Mouse (Mus musculus): Measurements from ENCODE around the gene Zfp319. TPM values are rescaled to one million over a fixed set of nuclear protein-coding genes. Genes with fewer than 3 reads are reported as not detected.
A peak's percentile ranks its signal among the peaks of the same experiment; 100 is the strongest.

Gene Zfp319
- total and polyA plus RNA-seq, 3 experiments, result 0.83 to 3.3 (median 2.0) TPM

DNA sequence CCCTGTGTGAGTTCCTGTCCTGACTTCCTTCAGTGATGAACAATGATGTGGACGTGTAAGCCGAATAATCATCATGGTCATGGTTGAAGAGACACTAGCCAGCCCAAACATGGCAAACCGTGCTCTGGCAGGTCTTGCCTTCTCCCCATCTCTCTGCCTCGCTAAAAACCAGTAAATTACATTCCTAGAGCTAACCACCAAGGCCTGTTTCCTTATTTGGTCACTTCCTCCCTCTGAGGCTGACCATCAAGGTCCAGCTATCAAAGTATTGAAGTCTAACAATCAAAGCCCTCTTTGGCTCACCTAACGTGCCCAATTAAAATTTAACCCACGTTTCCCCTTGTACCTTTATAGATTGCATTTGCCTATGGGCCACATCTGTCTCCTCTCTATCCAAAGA lies 30.5 kb upstream of the Zfp319 start:
- peaks cover 22 to 34% of the 10 kb centered on the region in 2 experiments for H3K4me1 ChIP-seq (ENCODE audit: control insufficient read depth in 1 of 2, insufficient read depth in 2 of 2)

GRCm38 (mm10) chr8:95361016-95361341 lies 29.2 kb upstream of the Zfp319 start:
- dilution Hi-C loops (cut with MboI; ENCODE audit: extremely low pct_ligation_motif_present, extremely low pct_unique_long_range_greater_than_20kb, low sequenced_read_pairs), result no loop called here
- DNase-seq (ENCODE audit: extremely low read depth), result no peak
- in situ Hi-C loops (cut with MboI; ENCODE audit: low pct_ligation_motif_present, low pct_unique_long_range_greater_than_20kb, low sequenced_read_pairs), result loop anchor here (10.0 kb wide), 1 partner anchor 74 kb away; the partner anchor contains the start of gene Cfap20
- Histone ChIP-seq H3K9ac (ENCODE audit: insufficient read depth, low read depth) (no peak overlapping the region), H3K9me3 (replicated peaks; ENCODE audit: low read length) (no peaks in the 10 kb centered on the region), H3K27ac (ENCODE audit: insufficient read depth, low read depth) (no peak overlapping the region), H3K79me2 (replicated peaks; ENCODE audit: control insufficient read depth, extremely low read depth, insufficient read depth, poor library complexity, severe bottlenecking) (no peaks in the 10 kb centered on the region), H3K4me1 (ENCODE audit: control insufficient read depth in 1 of 2, insufficient read depth in 2 of 2) (peaks cover 22 to 34% of the 10 kb centered on the region in 2 experiments), H3K4me3 (replicated peaks in 1 of 3; ENCODE audit: low read depth in 2 of 3, low read length in 2 of 3, poor library complexity in 1 of 3) (no peak overlapping the region), H3K4me2 (ENCODE audit: insufficient read depth, low read depth, poor library complexity, severe bottlenecking) (peak overlapping the region; percentile 40; the same call in 1 of the 2 replicates), H3K36me3 (replicated peaks in 1 of 2; ENCODE audit: control insufficient read depth in 1 of 2, insufficient read depth in 1 of 2, low read length in 1 of 2) (no peaks in the 10 kb centered on the region), H3K27me3 (replicated peaks) (no peaks in the 10 kb centered on the region)
- TF ChIP-seq PAX5 (IDR thresholded peaks at IDR 0.05; ENCODE audit: low read length) (no peak), ZC3H11A (IDR thresholded peaks at IDR 0.05; ENCODE audit: low read depth, low read length) (no peak), E2F4 (IDR thresholded peaks at IDR 0.05; ENCODE audit: insufficient replicate concordance, low read depth, low read length) (no peak), IRF4 (IDR thresholded peaks at IDR 0.05; ENCODE audit: low read depth, low read length) (no peak), ZKSCAN1 (IDR thresholded peaks at IDR 0.05; ENCODE audit: borderline replicate concordance, low read depth, low read length) (no peak), CHD1 (IDR thresholded peaks at IDR 0.05; ENCODE audit: low read depth, low read length) (no peak)

More for the DNA sequence above, 30.5 kb upstream of the Zfp319 start:
- no peak overlapping the region for H3K27ac ChIP-seq (ENCODE audit: insufficient read depth, low read depth)
- no peaks in the 10 kb centered on the region for H3K9me3 ChIP-seq (replicated peaks; ENCODE audit: low read length)
- H3K4me2 ChIP-seq (ENCODE audit: insufficient read depth, low read depth, poor library complexity, severe bottlenecking), result no peak overlapping the region
- DNase-seq (ENCODE audit: extremely low read depth), result no peak
- H3K36me3 ChIP-seq (replicated peaks in 1 of 2; ENCODE audit: control insufficient read depth in 1 of 2, insufficient read depth in 1 of 2, low read length in 1 of 2), result no peaks in the 10 kb centered on the region
- H3K27me3 ChIP-seq (replicated peaks), result no peaks in the 10 kb centered on the region
- TF ChIP-seq MAZ (IDR thresholded peaks at IDR 0.05; ENCODE audit: low read depth, low read length) (no peak), MYC (IDR thresholded peaks at IDR 0.05; ENCODE audit: low read depth, low read length) (no peak), HCFC1 (IDR thresholded peaks at IDR 0.05; ENCODE audit: low read depth, low read length) (no peak), SMC3 (IDR thresholded peaks at IDR 0.05; ENCODE audit: low read depth, low read length) (no peak), PAX5 (IDR thresholded peaks at IDR 0.05; ENCODE audit: low read length) (no peak), MAFK (IDR thresholded peaks at IDR 0.05; ENCODE audit: insufficient replicate concordance, low read length) (no peak), IRF4 (IDR thresholded peaks at IDR 0.05; ENCODE audit: low read depth, low read length) (no peak), RAD21 (IDR thresholded peaks at IDR 0.05; ENCODE audit: low read depth, low read length) (no peak), USF1 (IDR thresholded peaks at IDR 0.05; ENCODE audit: low read depth, low read length) (no peak), ELF1 (IDR thresholded peaks at IDR 0.05; ENCODE audit: low read depth, low read length) (no peak), CHD1 (IDR thresholded peaks at IDR 0.05; ENCODE audit: low read depth, low read length) (no peak), NELFE (IDR thresholded peaks at IDR 0.05; ENCODE audit: low read depth, low read length) (no peak), JUN (IDR thresholded peaks at IDR 0.05; ENCODE audit: insufficient read depth, low read depth, low read length) (no peak), UBTF (IDR thresholded peaks at IDR 0.05; ENCODE audit: low read depth, low read length) (no peak)
- H3K9ac ChIP-seq (ENCODE audit: insufficient read depth, low read depth), result no peak overlapping the region
- in situ Hi-C loops (cut with MboI; ENCODE audit: low pct_ligation_motif_present, low pct_unique_long_range_greater_than_20kb, low sequenced_read_pairs) (loop anchor here (10.0 kb wide), 1 partner anchor 73 kb away; the partner anchor contains the start of gene Cfap20), dilution Hi-C loops (cut with MboI; ENCODE audit: extremely low pct_ligation_motif_present, extremely low pct_unique_long_range_greater_than_20kb, low sequenced_read_pairs) (no loop called here)
- no peaks in the 10 kb centered on the region for H3K79me2 ChIP-seq (replicated peaks; ENCODE audit: control insufficient read depth, extremely low read depth, insufficient read depth, poor library complexity, severe bottlenecking)
- no peak overlapping the region for H3K4me3 ChIP-seq (replicated peaks in 1 of 3; ENCODE audit: low read depth in 2 of 3, low read length in 2 of 3, poor library complexity in 1 of 3)
